Mouse (Mus musculus) right cerebral cortex, postnatal 14 days (tissue): ENCODE data around the gene Lama2.

Experiments used
- DNase-seq: peaks from one replicate; pipeline ENCODE4 v3.0.0; 2022

Gene Lama2

DNA sequence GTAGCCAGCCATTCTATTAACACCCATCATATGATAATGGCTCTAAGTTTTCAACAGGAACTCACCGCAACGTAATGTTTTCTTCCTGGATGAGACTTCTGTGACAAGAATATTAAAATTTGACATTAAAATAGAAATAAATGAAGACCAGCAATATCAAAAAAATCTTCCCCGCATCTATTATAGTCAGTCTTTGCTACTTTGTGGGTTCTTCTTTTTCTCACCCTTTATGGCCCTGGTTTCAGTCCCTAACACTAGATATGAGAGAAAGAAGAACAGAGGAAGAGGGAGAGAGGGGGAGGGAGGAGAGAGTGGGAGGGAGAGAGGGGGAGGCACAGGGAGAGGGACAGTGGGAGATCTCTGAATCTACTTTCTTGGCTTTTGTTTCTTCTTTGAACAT, at the start of gene Lama2:
Gene Lama2 (minus strand): TSS at position 101 of the 400 bp plus-strand sequence.
- no peak for DNase-seq

GRCm38 (mm10) chr10:27664391-27664790, 44.8 kb upstream of the Lama2 start:
- no peak for DNase-seq

- no peak for DNase-seq
Measured at GRCm38 (mm10) chr10:27663396-27663795, 43.8 kb upstream of the Lama2 start.

GRCm38 (mm10) chr10:27654164-27654563, 34.6 kb upstream of the Lama2 start:
- no peak for DNase-seq

DNA sequence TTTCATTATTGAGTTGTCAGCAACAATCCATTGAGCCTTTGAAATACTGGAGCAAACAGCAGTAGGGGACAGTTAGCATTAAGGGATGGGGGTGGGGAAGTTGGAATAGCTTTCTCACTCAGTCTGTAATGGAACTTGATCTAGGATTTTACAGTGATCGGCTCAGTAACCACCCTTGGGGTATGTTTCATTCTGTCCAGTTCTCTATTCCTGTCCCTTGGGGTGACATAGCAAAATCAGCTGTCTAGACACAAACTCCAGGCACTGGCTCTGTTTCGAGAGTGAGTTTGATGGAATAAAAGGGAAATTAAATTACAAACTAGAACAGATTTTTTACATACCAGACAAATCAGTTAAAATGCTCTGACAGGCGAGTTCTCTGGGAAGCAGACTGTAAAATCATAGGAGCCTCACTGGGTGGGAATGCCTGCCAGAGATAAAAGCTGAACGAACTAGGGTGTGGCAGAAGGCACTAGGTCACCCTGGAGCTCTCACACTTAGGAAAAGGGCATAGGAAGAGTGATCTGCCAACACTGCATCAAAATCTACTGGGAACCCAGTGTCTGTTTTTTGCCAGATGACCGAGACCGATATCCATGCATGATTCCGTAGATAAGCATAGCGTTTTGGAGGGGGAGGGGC, 33.3 kb upstream of the Lama2 start:
- DNase-seq, result no peak

DNA sequence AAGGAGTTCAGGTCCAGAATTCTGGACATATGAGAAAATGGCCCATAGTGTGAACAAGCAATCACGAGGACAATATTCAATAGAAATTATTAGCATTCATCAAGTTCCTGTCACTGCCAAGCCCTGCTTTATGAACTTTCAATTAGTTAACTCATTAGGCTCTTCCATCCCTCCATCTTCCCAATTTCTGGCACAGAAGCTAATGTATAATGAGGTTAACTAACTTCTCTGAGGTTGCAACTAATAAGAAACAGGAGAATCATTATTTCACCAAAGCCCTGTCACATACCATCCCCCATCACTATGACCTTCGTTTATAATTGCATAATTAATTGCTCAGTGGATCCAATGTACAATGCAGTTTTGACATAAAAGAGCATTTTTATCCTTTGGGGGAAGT, 16.2 kb upstream of the Lama2 start:
- DNase-seq, result no peak

- DNase-seq, result no peak
Measured at GRCm38 (mm10) chr10:27631002-27631401, 11.4 kb upstream of the Lama2 start.

GRCm38 (mm10) chr10:27621697-27622449, 2.3 kb upstream of the Lama2 start:
- no peak for DNase-seq

DNA sequence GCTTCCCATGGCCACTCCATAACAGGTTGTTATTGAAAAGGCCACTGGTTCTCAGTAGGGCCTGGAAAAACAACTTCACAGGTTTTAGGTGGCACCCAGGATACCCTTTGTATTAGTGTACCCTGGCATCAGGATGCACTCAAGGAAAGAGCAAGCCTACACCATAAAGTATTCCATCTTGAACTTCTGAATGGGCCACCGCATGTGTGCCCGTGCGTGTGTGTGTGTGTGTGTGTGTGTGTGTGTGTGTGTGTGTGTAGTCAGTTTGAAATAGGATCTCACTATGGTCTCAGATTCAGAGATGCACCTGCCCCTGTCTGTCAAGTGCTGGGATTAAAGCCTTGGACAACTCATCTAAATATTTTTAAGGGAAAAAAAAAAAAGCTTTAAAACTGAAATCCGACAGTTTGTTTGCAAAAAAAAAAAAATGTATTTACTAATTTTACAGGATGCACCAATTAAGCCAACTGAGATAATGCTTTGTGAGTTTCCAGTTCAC, 2.0 kb downstream of the Lama2 start:
- DNase-seq, result no peak

- peak; percentile 7 for DNase-seq
Measured at GRCm38 (mm10) chr10:27616641-27617415, 2.7 kb downstream of the Lama2 start.

- DNase-seq, result no peak
Measured at GRCm38 (mm10) chr10:27595675-27596074, 23.9 kb downstream of the Lama2 start.

- no peak for DNase-seq
Measured at GRCm38 (mm10) chr10:27533217-27533616, 86.3 kb downstream of the Lama2 start.

DNA sequence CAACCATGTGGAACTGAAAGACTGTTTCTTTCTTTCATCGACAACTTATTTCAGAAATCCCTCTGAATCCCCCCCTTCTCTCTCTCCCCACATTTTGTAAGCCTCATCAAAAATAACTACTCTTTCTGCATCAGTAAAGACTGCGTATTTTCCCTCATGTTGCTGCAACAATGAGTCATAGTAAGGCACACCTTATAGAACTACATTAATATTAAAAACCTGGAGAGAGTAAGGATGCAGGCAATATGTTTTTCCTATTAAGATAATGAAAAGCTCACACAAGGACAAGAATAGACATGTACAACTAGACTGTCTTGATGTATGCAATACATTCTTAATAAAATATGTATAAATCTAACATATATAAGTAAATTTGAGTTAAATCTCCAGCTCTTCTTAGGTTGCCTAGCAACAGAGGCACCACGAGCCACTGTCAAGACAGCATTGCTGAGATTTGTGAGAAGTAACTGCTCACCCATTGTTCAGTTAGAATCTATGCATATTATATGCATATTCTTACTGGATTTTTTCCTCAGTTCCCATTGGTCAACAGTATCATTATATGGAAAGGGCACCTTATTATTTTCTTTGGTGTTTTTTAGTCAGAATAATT, 110.6 kb downstream of the Lama2 start:
- DNase-seq, result no peak

GRCm38 (mm10) chr10:27500863-27501262, 118.7 kb downstream of the Lama2 start:
- DNase-seq, result no peak

GRCm38 (mm10) chr10:27488452-27488851, 131.1 kb downstream of the Lama2 start:
- DNase-seq, result no peak

DNA sequence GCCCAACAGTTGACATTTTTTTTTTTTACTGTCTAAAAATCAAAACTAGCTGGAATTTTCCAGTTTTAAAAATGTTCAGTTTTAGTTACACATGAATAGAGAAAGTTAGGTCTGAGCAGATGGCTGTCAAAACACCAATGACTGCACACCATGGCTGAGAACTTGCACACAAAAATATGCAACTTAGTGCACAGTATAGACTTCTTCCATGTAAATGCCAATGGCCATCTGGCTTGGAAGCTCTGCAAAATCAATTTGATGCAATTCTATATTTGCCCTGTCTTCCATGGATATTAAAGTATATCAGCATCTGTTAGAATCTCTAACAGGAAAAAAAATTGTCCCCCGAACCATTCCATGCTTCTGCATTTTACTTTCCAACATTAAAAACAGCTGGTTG, 135.5 kb downstream of the Lama2 start:
- DNase-seq, result no peak

GRCm38 (mm10) chr10:27475540-27475939, 144.0 kb downstream of the Lama2 start:
- DNase-seq, result no peak

DNA sequence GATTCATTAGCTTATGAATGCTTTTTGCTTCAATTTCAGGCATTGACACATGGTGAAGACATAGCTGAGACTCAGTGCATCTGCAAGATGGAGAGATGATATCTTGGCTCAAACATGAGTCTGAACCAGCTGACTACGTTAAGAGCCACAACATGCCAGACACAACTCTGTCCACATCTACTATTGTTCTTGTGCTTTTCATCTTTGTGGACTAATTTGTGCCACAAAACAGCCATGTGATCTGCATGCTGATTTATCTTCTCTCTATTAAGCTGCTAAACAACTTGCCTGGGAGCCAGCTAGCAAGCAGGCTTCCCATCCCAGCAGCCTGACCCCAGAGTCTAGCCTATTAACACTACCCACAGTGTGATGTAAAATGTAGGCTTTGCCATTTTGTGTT, 151.3 kb downstream of the Lama2 start:
- no peak for DNase-seq

- DNase-seq, result no peak
Measured at GRCm38 (mm10) chr10:27413583-27414465, 205.7 kb downstream of the Lama2 start.

DNA sequence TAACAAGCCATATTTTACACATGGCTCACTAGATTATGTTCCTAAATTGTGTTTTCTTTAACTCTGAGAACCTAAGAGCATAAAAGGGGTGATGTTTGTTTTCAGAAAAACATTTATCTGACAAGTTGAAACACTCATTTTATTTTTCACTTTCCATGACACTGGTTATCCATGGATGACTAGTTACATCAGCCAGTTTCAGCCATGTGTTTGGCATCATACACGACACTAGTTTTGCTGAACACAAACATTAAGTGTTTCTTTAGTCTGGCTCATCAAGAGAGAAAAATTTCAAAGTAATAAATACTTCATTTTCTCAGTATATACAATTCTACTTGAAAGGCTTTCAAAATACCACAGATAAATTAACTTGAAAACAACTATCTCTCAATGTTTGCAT, 228.8 kb downstream of the Lama2 start:
- DNase-seq, result no peak

- no peak for DNase-seq
Measured at GRCm38 (mm10) chr10:27387531-27387930, 232.0 kb downstream of the Lama2 start.

DNA sequence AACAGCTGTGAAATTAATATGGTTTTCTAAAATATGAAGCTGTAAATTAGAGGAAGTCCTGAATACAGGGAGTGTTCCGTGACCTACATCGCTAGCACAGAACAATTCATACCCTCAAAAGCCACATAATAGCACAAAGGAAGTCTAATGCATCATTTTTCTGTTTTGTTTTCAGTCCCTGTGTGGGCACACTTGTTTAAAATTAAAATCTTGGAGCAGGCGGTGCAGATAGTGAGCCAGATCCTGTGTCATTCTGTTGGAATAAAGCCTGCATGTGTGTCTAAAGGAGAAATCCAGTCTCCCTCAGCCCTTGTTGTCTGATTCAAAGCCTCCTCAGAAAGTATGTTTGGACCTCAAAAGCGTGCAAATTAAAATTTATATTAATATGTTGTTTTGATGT, 234.9 kb downstream of the Lama2 start:
- peak; percentile 4 for DNase-seq
